Mouse (Mus musculus) lung, postnatal 36 days (tissue): ENCODE measurements around the gene Spata16.

ENCODE experiments used
- DNase-seq: peaks from one replicate; pipeline ENCODE4 v3.0.0; 2022; ENCODE audit warnings: mixed read lengths

The Spata16 gene

GRCm38 (mm10) chr3:26834178-26835050 lies 197.0 kb downstream of the Spata16 start:
- no peak for DNase-seq

DNA sequence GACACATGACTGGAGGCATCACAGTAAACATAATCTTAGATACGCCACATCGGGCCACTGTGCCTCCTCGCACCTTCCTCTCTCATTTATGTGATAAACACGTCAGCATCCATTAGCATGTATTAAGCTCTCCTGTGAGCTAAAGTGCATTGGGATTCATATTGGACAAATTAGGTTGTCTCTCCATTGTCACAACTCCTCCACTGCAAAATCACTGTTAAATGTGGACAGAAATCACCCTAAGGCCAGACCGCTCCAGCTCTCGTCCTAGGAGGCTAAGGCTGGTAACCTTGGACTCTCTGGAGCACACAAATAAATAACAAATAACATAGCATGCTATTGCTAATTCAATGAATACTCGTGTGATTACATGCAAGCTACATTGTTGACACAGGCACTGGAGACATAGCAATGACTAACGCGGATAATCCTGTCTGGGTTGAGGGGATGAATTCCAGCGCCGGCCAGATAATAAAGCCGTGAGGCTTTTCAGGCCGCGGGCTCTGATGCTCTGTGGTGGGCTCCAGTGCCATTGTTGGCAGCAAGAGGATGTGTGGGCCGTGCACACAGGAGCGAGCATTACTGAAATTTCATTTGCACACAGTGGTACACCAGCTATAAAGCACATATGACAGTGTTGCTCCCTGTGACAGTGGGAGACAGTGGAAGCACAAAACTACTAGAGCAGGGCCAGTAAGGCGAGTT lies 197.8 kb downstream of the Spata16 start:
- DNase-seq, result no peak

GRCm38 (mm10) chr3:26845041-26845440 lies 207.6 kb downstream of the Spata16 start:
- DNase-seq, result no peak

- DNase-seq, result no peak
Measured at GRCm38 (mm10) chr3:26847935-26848334, 210.5 kb downstream of the Spata16 start.

DNA sequence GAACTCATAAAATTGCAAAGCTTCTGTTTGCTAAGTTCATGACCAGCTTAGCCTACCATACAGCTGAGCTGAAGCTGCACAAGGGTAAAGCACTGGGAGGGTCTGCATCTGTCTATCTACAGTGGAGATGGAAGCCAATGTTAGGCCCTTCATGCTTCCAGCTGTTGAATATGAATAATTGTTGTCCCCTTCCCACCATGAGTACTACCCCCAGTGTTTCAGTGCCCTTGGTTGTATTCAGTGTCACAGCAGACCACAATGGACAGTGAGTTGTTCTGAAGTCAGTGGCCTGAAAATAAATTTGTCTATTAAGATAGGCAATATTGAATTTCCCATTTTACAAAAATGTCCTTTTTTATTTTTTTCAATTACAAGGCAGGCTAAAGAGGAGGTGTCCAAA lies 212.8 kb downstream of the Spata16 start:
- DNase-seq, result no peak

DNA sequence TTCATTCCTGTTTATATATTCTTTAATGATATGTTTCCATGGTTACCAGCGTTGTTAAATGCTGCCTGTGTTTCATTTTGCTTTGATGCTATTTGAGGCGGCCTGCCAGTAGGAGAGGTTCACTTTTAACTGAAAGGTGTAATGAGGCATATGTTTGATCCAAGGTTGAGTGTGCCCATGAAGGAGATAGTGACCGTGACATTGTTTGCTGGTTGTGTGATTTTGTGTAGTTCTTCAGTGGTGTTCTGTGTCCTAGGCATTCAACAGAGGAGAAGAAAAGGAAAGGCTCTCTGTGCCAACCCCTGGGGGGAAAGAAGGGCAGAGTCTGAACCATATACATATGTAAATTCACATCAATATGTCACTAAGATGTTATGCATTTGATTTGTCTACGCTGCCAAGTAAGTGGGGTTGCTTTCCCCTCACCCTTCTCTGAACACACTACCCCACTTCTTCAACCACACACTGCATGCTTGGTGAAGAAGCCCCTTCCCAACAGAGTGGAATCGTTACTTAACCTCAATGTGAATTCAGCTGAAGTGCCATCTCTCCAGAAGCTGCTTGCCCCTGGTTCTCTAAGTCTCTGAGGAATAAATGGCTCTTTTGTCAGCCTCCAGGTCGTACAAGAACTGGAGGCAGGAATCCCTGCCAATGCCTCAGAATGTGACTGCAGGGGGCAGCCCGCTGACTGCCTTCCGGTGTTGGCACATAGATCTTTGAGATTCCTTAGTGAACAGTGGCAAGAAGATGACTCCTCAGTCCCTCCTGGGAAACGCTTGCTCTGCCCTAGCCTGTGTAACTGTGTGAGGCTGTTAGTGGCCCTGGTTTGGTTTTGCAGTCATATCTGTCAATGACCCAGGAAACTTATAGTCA lies 213.5 kb downstream of the Spata16 start:
- DNase-seq, result no peak

GRCm38 (mm10) chr3:26853557-26853956 lies 216.1 kb downstream of the Spata16 start:
- DNase-seq, result no peak

GRCm38 (mm10) chr3:26874706-26875105 lies 237.3 kb downstream of the Spata16 start:
- DNase-seq, result no peak

DNA sequence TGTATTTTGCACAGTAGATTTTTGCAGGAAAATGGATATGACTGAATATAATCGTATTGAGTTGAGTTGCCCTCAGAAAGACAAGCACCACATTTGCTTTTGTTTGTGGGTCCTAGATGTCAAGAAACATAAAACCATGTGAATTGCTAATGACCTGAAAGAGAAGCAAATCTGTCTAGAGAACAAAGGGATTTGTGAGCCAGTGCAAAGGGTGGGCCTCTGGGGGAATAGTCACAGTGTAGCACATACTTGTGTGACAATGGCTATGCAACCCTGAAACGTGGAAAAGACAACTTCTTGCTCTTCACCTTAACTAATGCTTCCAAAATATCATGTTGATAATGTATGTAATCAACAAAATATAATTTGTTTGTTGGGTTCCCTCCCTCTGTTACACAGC lies 239.9 kb downstream of the Spata16 start:
- DNase-seq, result no peak

DNA sequence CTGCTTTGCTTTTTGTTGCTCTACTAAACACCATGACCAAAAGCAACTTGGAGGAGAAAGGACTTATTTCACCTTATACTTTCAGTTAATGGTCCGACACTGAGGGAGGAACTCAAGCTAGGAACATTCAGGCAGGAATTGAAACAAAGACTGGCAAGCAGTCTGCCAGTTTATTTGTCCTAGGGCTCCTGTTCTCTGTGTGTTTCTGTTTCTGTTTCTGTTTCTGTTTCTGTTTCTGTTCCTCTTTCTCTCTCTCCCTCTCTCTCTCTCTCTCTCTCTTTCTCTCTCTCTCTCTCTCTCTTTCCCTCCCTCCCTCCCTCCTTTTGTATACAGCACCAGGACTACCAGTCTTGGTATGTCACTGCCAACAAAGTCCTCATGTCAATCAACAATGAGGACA lies 279.2 kb downstream of the Spata16 start:
- DNase-seq, result no peak

- no peak for DNase-seq
Measured at GRCm38 (mm10) chr3:26920986-26921385, 283.6 kb downstream of the Spata16 start.

DNA sequence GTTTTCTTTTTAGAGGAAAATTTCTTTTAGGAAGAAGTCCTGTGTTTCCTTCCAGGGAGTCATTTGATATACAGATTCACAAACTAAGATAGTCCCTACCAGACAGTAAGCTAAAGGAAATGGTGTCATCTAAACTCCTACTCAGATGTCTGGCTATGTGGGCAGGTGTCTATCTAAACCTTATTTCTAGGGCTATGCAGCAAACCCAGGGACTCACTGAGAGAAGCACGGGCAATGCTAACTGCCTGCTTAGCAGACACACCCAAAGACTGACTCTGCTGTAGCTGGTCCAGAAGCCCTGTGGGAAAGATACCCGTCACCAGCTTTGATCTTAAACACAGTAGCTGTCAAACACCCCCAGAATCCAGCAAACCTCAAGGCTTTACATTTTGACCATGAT lies 284.2 kb downstream of the Spata16 start:
- DNase-seq, result no peak

DNA sequence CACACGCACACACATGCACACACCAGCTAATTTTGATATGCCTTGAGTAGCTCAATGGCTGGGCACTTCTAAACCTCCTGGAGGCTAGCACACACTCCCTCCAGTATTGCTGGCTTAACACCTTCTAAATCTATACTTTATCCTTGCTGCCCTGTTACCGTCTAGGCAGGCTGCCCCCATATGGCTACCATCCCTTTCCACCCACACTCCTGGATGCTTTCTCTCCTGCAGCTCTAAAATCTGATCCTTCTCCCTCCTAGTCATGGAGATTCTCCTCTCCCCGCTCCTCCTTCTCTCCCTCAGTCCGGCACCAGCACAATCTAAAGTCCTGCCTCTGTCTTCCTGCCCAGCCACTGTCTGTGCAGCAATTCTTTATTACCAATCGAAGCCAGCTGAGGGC lies 286.0 kb downstream of the Spata16 start:
- DNase-seq, result no peak

DNA sequence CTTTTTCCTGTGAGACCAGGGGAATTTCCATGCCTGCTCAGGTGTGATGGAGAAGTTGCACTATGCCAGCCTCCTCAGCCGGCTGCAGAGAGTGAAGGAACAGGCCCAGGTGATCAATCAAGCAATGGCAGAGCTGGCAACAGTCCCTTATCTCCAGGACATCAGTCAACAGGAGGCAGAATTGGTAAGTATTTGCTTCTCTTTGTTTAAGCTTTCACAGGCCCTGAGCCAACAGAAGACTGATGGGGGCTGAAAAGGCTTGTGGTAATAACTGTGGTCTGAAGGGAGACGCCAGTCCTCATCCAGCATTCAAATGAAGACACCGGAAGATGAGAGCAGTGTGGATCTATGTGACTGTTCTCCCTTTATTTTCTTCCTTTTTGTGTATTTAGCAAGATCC lies 286.8 kb downstream of the Spata16 start:
- no peak for DNase-seq

DNA sequence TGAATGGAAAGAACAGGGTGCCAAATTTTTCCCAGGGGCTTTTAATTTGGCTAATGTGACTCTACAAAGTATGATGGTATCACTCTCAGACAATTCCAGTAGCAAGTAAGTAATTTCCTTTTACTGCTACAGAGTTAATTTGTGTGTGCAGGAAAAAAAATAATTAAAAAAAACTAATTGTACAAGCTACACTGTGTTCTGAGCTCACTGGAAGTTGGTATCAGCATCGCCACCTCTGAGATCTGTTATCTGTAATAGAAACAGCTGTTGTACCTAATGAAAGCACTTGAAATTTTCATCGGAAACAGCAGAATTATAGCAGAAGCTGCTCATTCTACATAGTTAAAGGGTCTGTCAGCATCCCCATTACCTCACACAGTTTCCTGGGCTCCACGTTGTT lies 295.7 kb downstream of the Spata16 start:
- no peak for DNase-seq

DNA sequence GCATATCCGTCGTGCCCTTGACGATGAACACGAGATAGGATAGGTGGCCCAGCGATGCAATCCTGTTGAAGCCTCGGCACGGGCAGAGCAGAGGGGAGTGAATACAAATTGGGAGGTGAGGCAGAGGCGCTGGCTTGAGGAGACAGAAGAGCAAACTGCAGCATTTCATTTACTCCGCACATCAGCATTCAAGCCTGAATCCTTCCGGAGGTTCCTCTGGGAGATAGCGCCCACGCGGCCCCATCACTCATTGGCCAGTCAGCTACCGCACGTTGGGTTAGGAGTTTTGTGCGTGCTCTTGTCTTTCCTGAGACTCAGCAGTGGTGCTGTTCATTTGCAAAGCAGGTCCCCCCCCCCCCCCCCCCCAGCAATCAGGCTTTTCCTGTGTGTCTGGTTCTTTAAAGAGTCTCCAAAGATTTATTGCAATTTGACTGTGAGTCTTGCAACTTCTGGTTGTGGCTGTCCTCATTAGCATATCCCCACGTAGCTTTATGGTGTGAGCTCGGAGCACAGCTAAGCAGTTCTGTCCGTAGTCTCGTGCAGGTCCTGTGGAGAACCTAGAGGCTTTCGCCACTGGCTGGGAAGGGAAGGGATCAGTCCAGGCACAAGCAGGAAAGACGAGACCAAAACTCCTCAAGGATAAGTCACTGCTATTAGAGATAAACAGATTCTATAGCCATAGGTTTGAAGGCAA lies 299.6 kb downstream of the Spata16 start:
- no peak for DNase-seq

DNA sequence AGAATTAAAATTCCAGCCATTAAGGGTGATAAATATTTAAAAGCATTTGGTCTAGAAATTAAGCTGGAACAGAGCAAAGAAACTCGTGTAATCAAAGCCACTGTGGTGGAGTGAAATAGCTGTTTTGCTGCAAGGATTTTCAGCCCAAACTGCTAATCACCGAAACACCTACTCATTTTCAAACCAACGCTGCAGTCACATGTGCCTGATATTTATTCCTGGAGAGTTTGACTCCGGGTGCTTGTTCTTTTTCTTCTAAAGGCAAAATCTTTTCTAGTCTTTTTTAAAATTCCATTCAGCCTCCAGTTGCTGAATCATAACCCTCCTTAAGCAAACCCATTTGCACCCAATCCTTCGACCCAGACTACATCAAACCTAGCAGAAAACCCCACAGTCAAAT lies 329.4 kb downstream of the Spata16 start:
- no peak for DNase-seq

DNA sequence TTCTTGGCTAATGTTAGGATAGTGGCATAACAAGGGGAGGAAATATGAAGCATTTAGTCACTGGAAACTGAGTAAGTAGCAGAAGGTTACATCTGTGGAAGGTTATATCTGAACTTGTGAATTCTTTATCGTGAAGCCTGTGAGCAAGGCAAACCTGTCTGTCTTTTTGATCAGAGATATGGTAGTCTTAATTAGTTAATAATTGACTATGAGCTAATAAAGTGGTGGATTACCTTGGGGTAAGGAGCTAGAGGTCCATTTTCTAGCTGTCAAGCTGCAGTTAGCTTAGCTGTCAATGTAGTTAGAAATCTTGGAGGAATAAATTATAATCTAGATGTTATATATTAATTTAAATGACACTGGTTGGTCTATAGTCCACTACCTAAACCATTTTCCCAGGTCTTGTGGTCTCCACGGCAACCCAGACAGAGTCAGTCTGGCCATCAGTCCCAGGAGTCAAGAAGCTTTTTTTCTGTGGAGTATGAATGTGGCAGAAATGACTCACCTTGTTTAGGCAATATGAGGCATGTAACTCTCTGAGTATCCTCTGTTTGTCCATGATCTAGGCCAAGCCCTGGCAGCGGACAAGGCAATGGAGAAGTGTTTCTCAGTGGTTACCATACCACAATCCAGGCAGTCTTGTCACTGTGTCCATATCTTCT lies 331.6 kb downstream of the Spata16 start:
- no peak for DNase-seq

GRCm38 (mm10) chr3:26970529-26970928 lies 333.1 kb downstream of the Spata16 start:
- no peak for DNase-seq

DNA sequence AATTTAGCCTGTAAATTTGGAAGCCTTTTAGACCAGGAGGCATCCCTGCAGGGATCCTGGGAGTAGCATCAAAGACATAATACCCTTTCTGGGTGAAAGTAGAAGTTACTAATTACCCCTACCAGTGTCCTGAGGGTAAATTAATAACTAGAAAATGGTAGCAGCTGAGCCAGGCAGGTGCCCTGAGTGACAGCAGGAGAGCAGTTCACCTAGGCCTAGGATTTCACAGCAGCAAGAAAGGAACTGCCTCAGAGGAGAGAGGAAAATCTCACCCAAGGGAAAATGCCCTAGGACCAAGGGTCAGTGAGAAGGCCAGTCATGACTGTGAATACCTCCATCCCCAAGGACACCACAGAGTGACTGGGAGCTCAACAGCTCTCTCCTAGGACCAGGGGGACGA lies 333.9 kb downstream of the Spata16 start:
- no peak for DNase-seq

GRCm38 (mm10) chr3:26972105-26972504 lies 334.7 kb downstream of the Spata16 start:
- no peak for DNase-seq

GRCm38 (mm10) chr3:26979603-26980002 lies 342.2 kb downstream of the Spata16 start:
- DNase-seq, result no peak
